Mouse (Mus musculus) neural tube, embryonic 14.5 days (tissue): Measurements from ENCODE around the gene Ddrgk1. TPM values are rescaled to one million over a fixed set of nuclear protein-coding genes. Genes with fewer than 3 reads are reported as not detected.

Experiments
- ATAC-seq: fragments of 200-750 bp; cut with Nextera tagmentation; 2 replicates; pipeline ENCODE4 v1.8.0; 2017; ENCODE audit warnings: low read depth, mild to moderate bottlenecking, moderate TSS enrichment, moderate library complexity
- H3K27ac ChIP-seq: fragments of 300-500 bp; sonication (generic); 2 replicates; pipeline ENCODE4 v1.5.1; 2014; ENCODE audit warnings: low read depth, mild to moderate bottlenecking, control low read depth, low read length, moderate library complexity, mixed read lengths
- H3K27me3 ChIP-seq: fragments of 300-500 bp; sonication (generic); 2 replicates; pipeline ENCODE4 v1.6.1; 2014; ENCODE audit warnings: low read length; ENCODE audit not compliant: control insufficient read depth, insufficient read depth
- H3K36me3 ChIP-seq: fragments of 300-500 bp; sonication (generic); 2 replicates; pipeline ENCODE4 v1.6.1; 2014; ENCODE audit warnings: low read length, mixed read lengths; ENCODE audit not compliant: control insufficient read depth, insufficient read depth
- H3K4me1 ChIP-seq: fragments of 300-500 bp; sonication (generic); 2 replicates; pipeline ENCODE4 v1.6.1; 2014; ENCODE audit warnings: low read length; ENCODE audit not compliant: control insufficient read depth, insufficient read depth
- H3K4me2 ChIP-seq: fragments of 300-500 bp; sonication (generic); 2 replicates; pipeline ENCODE4 v1.6.1; 2014; ENCODE audit warnings: mild to moderate bottlenecking, low read depth, low read length, control low read depth
- H3K4me3 ChIP-seq: fragments of 300-500 bp; sonication (generic); 2 replicates; pipeline ENCODE4 v1.5.1; 2014; ENCODE audit warnings: low read depth, low read length, control low read depth, mixed read lengths
- H3K9ac ChIP-seq: fragments of 300-500 bp; sonication (generic); replicated peaks from 2 replicates; pipeline ENCODE4 v1.6.1; 2014; ENCODE audit warnings: low read depth, mild to moderate bottlenecking, control low read depth, low read length, mixed read lengths
- H3K9me3 ChIP-seq: fragments of 300-500 bp; sonication (generic); 2 replicates; pipeline ENCODE4 v1.6.1; 2016; ENCODE audit warnings: low read length; ENCODE audit not compliant: control insufficient read depth
- WGBS: fragments of 180-500 bp; shearing (Covaris S2); extraction: QIAGEN DNeasy Blood & Tissue Kit; methylation state at CpG from one replicate; pipeline ENCODE4 v1.1.7; 2014; 5-methylcytosine and 5-hydroxymethylcytosine counted together
- polyA plus RNA-seq: library from polyadenylated mRNA; unstranded; fragments of >200 nt; fragmentation: Nextera tagmentation; extraction: Ambion mirVana; gene quantifications from 2 replicates; pipeline ENCODE4 v1.2.1, GENCODE M21; 2014

Gene Ddrgk1
- polyA plus RNA-seq, 1 experiment from 2014 or later = 77.0 TPM

DNA sequence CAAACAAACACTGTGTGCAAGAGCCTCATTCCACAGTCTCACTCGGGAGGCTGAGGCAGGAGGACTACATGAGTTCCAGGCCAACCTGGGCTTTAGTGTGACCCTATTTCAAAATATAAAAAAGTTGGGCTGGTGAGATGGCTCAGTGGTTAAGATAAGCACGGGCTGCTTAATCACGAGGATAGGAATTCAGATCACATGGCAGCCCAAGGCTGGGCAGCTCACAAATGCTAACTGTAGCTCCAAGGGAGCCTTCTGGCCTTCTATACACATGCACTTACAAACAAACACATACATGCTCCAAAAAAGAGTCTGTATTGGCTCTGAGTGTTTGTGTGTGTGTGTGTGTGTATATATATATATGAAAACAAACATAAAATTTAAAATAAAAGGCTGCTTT is 29.1 kb upstream of the Ddrgk1 start:
- WGBS = 43% methylated on average over 3 of the region's 3 CpGs
- no peak overlapping the region for H3K4me2 ChIP-seq
- H3K27me3 ChIP-seq = peaks cover 22% of the 10 kb centered on the region
- no peak for ATAC-seq
- H3K9ac ChIP-seq = no peak overlapping the region
- no peak overlapping the region for H3K4me3 ChIP-seq
- no peaks in the 10 kb centered on the region for H3K9me3 ChIP-seq
- H3K27ac ChIP-seq = no peak overlapping the region
- H3K36me3 ChIP-seq = no peaks in the 10 kb centered on the region
- H3K4me1 ChIP-seq = peaks cover 16% of the 10 kb centered on the region; the same call in 1 of the 2 replicates

DNA sequence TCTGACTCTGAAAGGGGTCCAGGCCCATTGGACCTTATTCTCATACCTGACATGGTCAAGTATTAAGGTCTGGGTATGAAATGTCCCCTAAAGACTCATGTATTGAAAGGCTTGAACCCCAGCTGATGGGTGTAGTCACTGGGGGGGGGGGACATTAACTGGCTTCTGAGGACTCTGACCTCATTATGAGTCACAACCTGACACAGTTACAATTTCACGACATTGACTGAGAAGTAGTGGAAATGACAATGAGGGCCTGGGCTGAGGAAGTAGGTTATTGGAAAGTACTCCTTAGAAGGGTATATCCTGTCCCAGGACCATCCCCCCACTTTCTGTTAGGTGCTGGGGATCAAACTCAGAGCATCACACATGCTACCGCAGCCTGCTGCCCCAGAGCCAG is 24.6 kb upstream of the Ddrgk1 start:
- H3K27me3 ChIP-seq = no peaks in the 10 kb centered on the region
- no peak overlapping the region for H3K4me2 ChIP-seq
- no peaks in the 10 kb centered on the region for H3K4me1 ChIP-seq
- no peak overlapping the region for H3K9ac ChIP-seq
- H3K9me3 ChIP-seq = no peaks in the 10 kb centered on the region
- H3K4me3 ChIP-seq = no peak overlapping the region
- 0 out of 2 replicates have a peak, but pooled peaks cover 2% of the 10 kb centered on the region for H3K36me3 ChIP-seq
- WGBS = 81% methylated on average over 2 of the region's 2 CpGs
- no peak for ATAC-seq
- H3K27ac ChIP-seq = no peak overlapping the region

DNA sequence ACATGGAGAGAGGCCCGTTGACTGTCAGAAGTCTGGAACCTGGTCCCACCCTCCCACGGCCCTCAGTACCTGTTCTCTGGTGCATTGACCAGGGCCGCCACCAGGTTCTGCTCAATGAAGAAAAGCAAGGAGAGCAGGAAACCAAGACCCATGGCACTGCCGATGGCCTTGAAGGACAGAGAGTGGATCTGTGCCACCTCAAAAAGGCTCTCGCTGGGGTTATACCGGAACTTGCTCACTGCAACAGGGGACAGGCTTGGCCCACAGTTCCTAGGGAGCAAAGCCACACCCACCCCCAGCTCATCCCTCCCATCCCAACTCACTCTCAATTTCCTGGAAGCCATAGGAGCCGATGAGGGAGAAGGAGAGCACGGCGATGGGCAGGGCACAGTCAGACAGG is 21.0 kb upstream of the Ddrgk1 start:
- H3K4me3 ChIP-seq = no peak overlapping the region
- no peaks in the 10 kb centered on the region for H3K27me3 ChIP-seq
- H3K36me3 ChIP-seq = peaks cover 6% of the 10 kb centered on the region
- no peak for ATAC-seq
- H3K9ac ChIP-seq = no peak overlapping the region
- H3K4me2 ChIP-seq = no peak overlapping the region
- H3K9me3 ChIP-seq = no peaks in the 10 kb centered on the region
- WGBS = 95% methylated on average over 9 of the region's 9 CpGs
- H3K27ac ChIP-seq = no peak overlapping the region
- H3K4me1 ChIP-seq = no peaks in the 10 kb centered on the region

GRCm38 (mm10) chr2:130681531-130681930 is 17.1 kb upstream of the Ddrgk1 start:
- no peak for ATAC-seq
- WGBS = 89% methylated on average over 3 of the region's 3 CpGs
- Histone ChIP-seq H3K9me3 (no peaks in the 10 kb centered on the region), H3K4me3 (no peak overlapping the region), H3K27me3 (no peaks in the 10 kb centered on the region), H3K36me3 (peaks cover 44% of the 10 kb centered on the region), H3K9ac (no peak overlapping the region), H3K4me2 (no peak overlapping the region), H3K4me1 (no peaks in the 10 kb centered on the region), H3K27ac (no peak overlapping the region)

- Histone ChIP-seq H3K4me3 (no peak overlapping the region), H3K4me2 (no peak overlapping the region), H3K4me1 (no peaks in the 10 kb centered on the region), H3K27me3 (no peaks in the 10 kb centered on the region), H3K9ac (no peak overlapping the region), H3K9me3 (no peaks in the 10 kb centered on the region), H3K36me3 (peaks cover 60% of the 10 kb centered on the region), H3K27ac (no peak overlapping the region)
- WGBS = 89% methylated on average over 6 of the region's 6 CpGs
- no peak for ATAC-seq
Observed at GRCm38 (mm10) chr2:130679899-130680298, 15.4 kb upstream of the Ddrgk1 start.

- H3K4me2 ChIP-seq = no peak overlapping the region
- WGBS = 97% methylated on average over 12 of the region's 12 CpGs
- H3K9me3 ChIP-seq = no peaks in the 10 kb centered on the region
- no peak overlapping the region for H3K4me3 ChIP-seq
- no peak overlapping the region for H3K27ac ChIP-seq
- no peaks in the 10 kb centered on the region for H3K4me1 ChIP-seq
- no peak for ATAC-seq
- no peaks in the 10 kb centered on the region for H3K27me3 ChIP-seq
- no peak overlapping the region for H3K9ac ChIP-seq
- H3K36me3 ChIP-seq = peaks cover 66% of the 10 kb centered on the region
Observed at GRCm38 (mm10) chr2:130679154-130679553, 14.7 kb upstream of the Ddrgk1 start.

DNA sequence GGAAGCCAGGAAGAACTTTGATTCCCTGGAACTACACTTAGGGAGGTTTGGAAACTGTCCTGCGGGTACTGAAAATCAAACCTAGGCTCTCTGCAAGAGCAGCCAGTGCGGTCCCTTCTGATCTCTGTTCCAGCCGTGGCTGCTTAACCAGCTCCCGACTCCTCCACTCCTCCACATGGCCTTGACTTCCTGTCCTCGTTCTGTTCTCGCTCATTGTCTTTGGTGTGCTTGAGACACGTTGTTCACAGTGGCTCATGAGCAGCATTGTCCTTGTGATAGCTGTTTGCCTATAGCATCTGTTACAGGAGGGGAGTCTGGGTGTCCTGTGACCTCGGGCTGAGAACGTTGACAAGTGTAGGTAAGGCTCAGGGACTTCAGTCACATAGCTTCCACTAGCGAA is 12.8 kb upstream of the Ddrgk1 start:
- no peak for ATAC-seq
- no peaks in the 10 kb centered on the region for H3K4me1 ChIP-seq
- no peaks in the 10 kb centered on the region; the same call in 1 of the 2 replicates for H3K9me3 ChIP-seq
- no peak overlapping the region for H3K4me2 ChIP-seq
- no peaks in the 10 kb centered on the region for H3K27me3 ChIP-seq
- WGBS = 90% methylated on average over 10 of the region's 10 CpGs
- peaks cover 77% of the 10 kb centered on the region for H3K36me3 ChIP-seq
- no peak overlapping the region for H3K9ac ChIP-seq
- no peak overlapping the region for H3K4me3 ChIP-seq
- H3K27ac ChIP-seq = no peak overlapping the region

DNA sequence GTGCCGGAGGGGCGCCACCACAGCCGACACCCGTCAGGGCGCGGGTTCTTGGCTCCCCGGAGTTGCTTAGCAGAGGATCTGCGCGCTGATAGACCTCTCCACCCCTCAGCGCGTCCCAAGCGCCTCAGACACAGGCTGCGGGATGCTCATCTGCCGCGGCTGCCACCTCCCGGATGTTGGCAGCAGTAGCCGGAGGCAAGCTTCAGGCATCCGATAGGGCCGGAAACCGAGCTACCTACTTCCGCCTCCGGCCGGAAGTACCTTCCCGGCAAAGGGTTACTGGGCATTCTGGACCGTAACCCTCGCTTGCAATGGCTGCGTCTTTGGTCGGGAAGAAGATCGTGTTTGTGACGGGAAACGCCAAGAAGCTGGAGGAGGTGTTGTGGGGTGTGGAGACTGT is 3.1 kb upstream of the Ddrgk1 start, which contains the start of gene Itpa:
Gene Itpa (plus strand): TSS at position 52 of the 400 bp plus-strand sequence.
- Histone ChIP-seq H3K27ac (peak within 1 kb of the TSS; percentile 78), H3K9ac (peak within 1 kb of the TSS; percentile 64), H3K36me3 (peaks cover 7% of the 10 kb centered on the region; the same call in 1 of the 2 replicates), H3K27me3 (no peaks in the 10 kb centered on the region), H3K4me2 (peak within 1 kb of the TSS; percentile 85), H3K4me3 (peak within 1 kb of the TSS; percentile 68), H3K9me3 (no peaks in the 10 kb centered on the region), H3K4me1 (peaks cover 15% of the 10 kb centered on the region)
- peak; percentile 81 for ATAC-seq
- WGBS = under 1% methylated on average over 31 of the region's 31 CpGs

- no peak for ATAC-seq
- peak overlapping the region; percentile 78 for H3K9ac ChIP-seq
- H3K4me2 ChIP-seq = peak overlapping the region; percentile 66
- H3K9me3 ChIP-seq = no peaks in the 10 kb centered on the region
- WGBS = 90% methylated on average over 11 of the region's 11 CpGs
- H3K27me3 ChIP-seq = no peaks in the 10 kb centered on the region
- H3K36me3 ChIP-seq = peaks cover 29% of the 10 kb centered on the region
- no peak overlapping the region for H3K27ac ChIP-seq
- peak overlapping the region; percentile 54 for H3K4me3 ChIP-seq
- H3K4me1 ChIP-seq = peaks cover 12% of the 10 kb centered on the region
Observed at GRCm38 (mm10) chr2:130663342-130663741, 1.1 kb downstream of the Ddrgk1 start.
